Mouse (Mus musculus): ENCODE results near the gene AC109138.7. TPM values are rescaled to one million over a fixed set of nuclear protein-coding genes. Genes with fewer than 3 reads are reported as not detected.
A peak's percentile ranks its signal among the peaks of the same experiment; 100 is the strongest.

AC109138.7 gene
- total and polyA plus RNA-seq, 3 experiments = not detected

DNA sequence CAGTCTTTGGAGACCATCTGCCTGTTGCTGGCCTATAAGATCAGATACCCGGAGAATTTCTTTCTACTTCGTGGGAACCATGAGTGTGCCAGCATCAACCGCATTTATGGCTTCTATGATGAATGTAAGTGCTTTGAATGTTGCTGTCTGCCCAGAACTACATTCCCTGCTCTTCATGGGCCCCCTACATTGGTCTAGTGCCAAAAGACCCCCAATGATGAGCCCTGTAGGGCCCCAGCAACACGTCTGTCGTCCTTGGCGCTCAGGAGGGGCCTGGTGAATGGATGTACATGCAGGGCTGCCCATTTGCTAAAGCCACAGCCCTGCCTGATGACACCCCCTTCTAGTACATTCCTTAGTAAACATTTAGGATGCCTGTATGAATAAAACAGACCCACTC is 21.0 kb upstream of the AC109138.7 start:
- H3K4me1 ChIP-seq (ENCODE audit: control insufficient read depth in 1 of 2, insufficient read depth in 2 of 2) = peaks cover 16 to 60% of the 10 kb centered on the region in 2 experiments
- H3K27me3 ChIP-seq (replicated peaks) = no peaks in the 10 kb centered on the region
- H3K27ac ChIP-seq (ENCODE audit: insufficient read depth, low read depth) = no peak overlapping the region
- DNase-seq (ENCODE audit: extremely low read depth) = no peak
- peaks cover 45% of the 10 kb centered on the region for H3K79me2 ChIP-seq (replicated peaks; ENCODE audit: control insufficient read depth, extremely low read depth, insufficient read depth, poor library complexity, severe bottlenecking)
- peaks cover 48 to 62% of the 10 kb centered on the region in 2 experiments for H3K36me3 ChIP-seq (replicated peaks in 1 of 2; ENCODE audit: control insufficient read depth in 1 of 2, insufficient read depth in 1 of 2, low read length in 1 of 2)
- in situ Hi-C loops (cut with MboI; ENCODE audit: low pct_ligation_motif_present, low pct_unique_long_range_greater_than_20kb, low sequenced_read_pairs) = no loop called here
- dilution Hi-C loops (cut with MboI; ENCODE audit: extremely low pct_ligation_motif_present, extremely low pct_unique_long_range_greater_than_20kb, low sequenced_read_pairs) = no loop called here
- H3K4me2 ChIP-seq (ENCODE audit: insufficient read depth, low read depth, poor library complexity, severe bottlenecking) = peak overlapping the region; percentile 52
- peak overlapping the region; percentile 74 for H3K9ac ChIP-seq (ENCODE audit: insufficient read depth, low read depth)
- H3K4me3 ChIP-seq (replicated peaks in 1 of 3; ENCODE audit: low read depth in 2 of 3, low read length in 2 of 3, poor library complexity in 1 of 3) = peak overlapping the region; percentile 84 to 89 (median 85)
- H3K9me3 ChIP-seq (replicated peaks; ENCODE audit: low read length) = no peaks in the 10 kb centered on the region
- TF ChIP-seq EP300 (IDR thresholded peaks at IDR 0.05; ENCODE audit: low read length) (no peak), POLR2AphosphoS2 (IDR thresholded peaks at IDR 0.05; ENCODE audit: low read depth, low read length) (peak; percentile 4; the same call in 1 of the 2 replicates), SIN3A (IDR thresholded peaks at IDR 0.05; ENCODE audit: low read length) (no peak)

DNA sequence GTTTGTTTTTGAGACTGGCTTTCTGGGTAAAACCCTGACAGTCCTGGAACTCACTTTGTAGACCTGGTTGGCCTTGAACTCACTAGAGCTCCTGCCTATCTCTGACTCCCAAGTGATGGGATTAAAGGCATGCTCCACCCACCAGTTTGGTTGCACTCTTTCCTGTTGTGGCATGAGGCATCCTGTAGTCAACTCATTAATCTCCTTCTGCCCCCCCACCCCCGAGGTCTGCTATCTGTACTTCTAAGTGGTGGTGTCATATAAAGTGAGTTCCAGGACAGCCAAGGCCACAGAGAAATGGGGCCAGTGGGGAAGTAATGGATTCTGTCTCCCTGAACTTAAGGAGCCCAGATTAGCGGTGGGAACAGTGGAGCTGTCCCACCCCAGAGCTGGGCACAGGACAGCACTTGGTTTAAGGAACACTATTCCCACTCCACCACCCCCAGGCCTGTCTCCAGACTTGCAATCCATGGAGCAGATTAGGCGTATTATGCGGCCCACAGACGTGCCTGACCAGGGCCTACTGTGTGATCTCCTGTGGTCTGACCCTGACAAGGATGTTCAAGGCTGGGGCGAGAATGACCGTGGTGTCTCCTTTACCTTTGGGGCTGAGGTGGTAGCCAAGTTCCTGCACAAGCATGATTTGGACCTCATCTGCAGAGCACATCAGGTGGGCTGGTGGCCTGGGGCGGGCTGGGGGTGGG is 20.0 kb upstream of the AC109138.7 start:
- dilution Hi-C loops (cut with MboI; ENCODE audit: extremely low pct_ligation_motif_present, extremely low pct_unique_long_range_greater_than_20kb, low sequenced_read_pairs) (no loop called here), in situ Hi-C loops (cut with MboI; ENCODE audit: low pct_ligation_motif_present, low pct_unique_long_range_greater_than_20kb, low sequenced_read_pairs) (no loop called here)
- Histone ChIP-seq H3K27ac (ENCODE audit: insufficient read depth, low read depth) (0 out of 2 replicates have a peak overlapping the region, but pooled peaks have one; percentile 11), H3K9ac (ENCODE audit: insufficient read depth, low read depth) (no peak overlapping the region), H3K4me1 (ENCODE audit: control insufficient read depth in 1 of 2, insufficient read depth in 2 of 2) (peaks cover 11 to 55% of the 10 kb centered on the region in 2 experiments), H3K79me2 (replicated peaks; ENCODE audit: control insufficient read depth, extremely low read depth, insufficient read depth, poor library complexity, severe bottlenecking) (peaks cover 38% of the 10 kb centered on the region), H3K4me3 (replicated peaks in 1 of 3; ENCODE audit: low read depth in 2 of 3, low read length in 2 of 3, poor library complexity in 1 of 3) (no peak overlapping the region), H3K27me3 (replicated peaks) (no peaks in the 10 kb centered on the region), H3K9me3 (replicated peaks; ENCODE audit: low read length) (no peaks in the 10 kb centered on the region), H3K4me2 (ENCODE audit: insufficient read depth, low read depth, poor library complexity, severe bottlenecking) (peak overlapping the region; percentile 52; the same call in 1 of the 2 replicates), H3K36me3 (replicated peaks in 1 of 2; ENCODE audit: control insufficient read depth in 1 of 2, insufficient read depth in 1 of 2, low read length in 1 of 2) (peaks cover 46 to 63% of the 10 kb centered on the region in 2 experiments)
- TF ChIP-seq MAZ (IDR thresholded peaks at IDR 0.05; ENCODE audit: low read depth, low read length) (no peak), SIN3A (IDR thresholded peaks at IDR 0.05; ENCODE audit: low read length) (no peak), ETS1 (conservative IDR thresholded peaks at IDR 0.05; ENCODE audit: low read depth, low read length) (no peak), POLR2AphosphoS2 (IDR thresholded peaks at IDR 0.05; ENCODE audit: low read depth, low read length) (no peak)
- no peak for DNase-seq (ENCODE audit: extremely low read depth)

DNA sequence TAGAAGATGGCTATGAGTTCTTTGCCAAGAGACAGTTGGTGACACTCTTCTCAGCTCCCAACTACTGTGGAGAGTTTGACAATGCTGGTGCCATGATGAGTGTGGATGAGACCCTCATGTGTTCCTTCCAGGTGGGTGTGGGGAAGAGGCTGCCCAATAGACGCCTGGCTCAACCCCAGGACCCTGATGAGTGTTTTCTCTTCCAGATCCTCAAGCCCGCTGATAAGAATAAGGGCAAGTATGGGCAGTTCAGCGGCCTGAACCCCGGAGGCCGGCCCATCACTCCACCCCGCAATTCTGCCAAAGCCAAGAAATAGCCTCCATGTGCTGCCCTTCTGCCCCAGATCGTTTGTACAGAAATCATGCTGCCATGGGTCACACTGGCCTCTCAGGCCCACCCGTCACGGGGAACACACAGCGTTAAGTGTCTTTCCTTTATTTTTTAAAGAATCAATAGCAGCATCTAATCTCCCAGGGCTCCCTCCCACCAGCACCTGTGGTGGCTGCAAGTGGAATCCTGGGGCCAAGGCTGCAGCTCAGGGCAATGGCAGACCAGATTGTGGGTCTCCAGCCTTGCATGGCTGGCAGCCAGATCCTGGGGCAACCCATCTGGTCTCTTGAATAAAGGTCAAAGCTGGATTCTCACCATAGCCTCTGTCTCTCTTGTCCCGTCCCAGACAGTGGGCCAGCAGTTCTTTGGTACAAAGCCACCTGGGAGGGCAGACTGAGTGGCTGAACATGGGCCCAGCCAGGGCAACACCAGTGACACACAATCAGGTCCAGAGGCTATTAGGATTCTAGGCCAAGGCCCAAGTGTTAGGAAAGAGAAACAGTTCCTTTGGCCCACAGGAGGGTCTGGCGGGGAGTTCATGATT is 19.1 kb upstream of the AC109138.7 start:
- dilution Hi-C loops (cut with MboI; ENCODE audit: extremely low pct_ligation_motif_present, extremely low pct_unique_long_range_greater_than_20kb, low sequenced_read_pairs) (no loop called here), in situ Hi-C loops (cut with MboI; ENCODE audit: low pct_ligation_motif_present, low pct_unique_long_range_greater_than_20kb, low sequenced_read_pairs) (no loop called here)
- Histone ChIP-seq H3K9ac (ENCODE audit: insufficient read depth, low read depth) (no peak overlapping the region), H3K4me3 (replicated peaks in 1 of 3; ENCODE audit: low read depth in 2 of 3, low read length in 2 of 3, poor library complexity in 1 of 3) (no peak overlapping the region), H3K9me3 (replicated peaks; ENCODE audit: low read length) (no peaks in the 10 kb centered on the region), H3K27me3 (replicated peaks) (no peaks in the 10 kb centered on the region), H3K27ac (ENCODE audit: insufficient read depth, low read depth) (no peak overlapping the region), H3K79me2 (replicated peaks; ENCODE audit: control insufficient read depth, extremely low read depth, insufficient read depth, poor library complexity, severe bottlenecking) (peaks cover 29% of the 10 kb centered on the region), H3K4me2 (ENCODE audit: insufficient read depth, low read depth, poor library complexity, severe bottlenecking) (no peak overlapping the region), H3K4me1 (ENCODE audit: control insufficient read depth in 1 of 2, insufficient read depth in 2 of 2) (peaks cover 6 to 60% of the 10 kb centered on the region in 2 experiments), H3K36me3 (replicated peaks in 1 of 2; ENCODE audit: control insufficient read depth in 1 of 2, insufficient read depth in 1 of 2, low read length in 1 of 2) (peaks cover 51 to 70% of the 10 kb centered on the region in 2 experiments)
- DNase-seq (ENCODE audit: extremely low read depth) = no peak
- TF ChIP-seq POLR2A (IDR thresholded peaks at IDR 0.05; ENCODE audit: low read depth, low read length) (0 out of 2 replicates have a peak, but pooled peaks have one; percentile 22), NELFE (IDR thresholded peaks at IDR 0.05; ENCODE audit: low read depth, low read length) (no peak), ZMIZ1 (IDR thresholded peaks at IDR 0.05; ENCODE audit: low read depth, low read length) (peak; percentile 63)
